Mouse (Mus musculus): ENCODE measurements around the gene Rabgef1.

Gene Rabgef1

DNA sequence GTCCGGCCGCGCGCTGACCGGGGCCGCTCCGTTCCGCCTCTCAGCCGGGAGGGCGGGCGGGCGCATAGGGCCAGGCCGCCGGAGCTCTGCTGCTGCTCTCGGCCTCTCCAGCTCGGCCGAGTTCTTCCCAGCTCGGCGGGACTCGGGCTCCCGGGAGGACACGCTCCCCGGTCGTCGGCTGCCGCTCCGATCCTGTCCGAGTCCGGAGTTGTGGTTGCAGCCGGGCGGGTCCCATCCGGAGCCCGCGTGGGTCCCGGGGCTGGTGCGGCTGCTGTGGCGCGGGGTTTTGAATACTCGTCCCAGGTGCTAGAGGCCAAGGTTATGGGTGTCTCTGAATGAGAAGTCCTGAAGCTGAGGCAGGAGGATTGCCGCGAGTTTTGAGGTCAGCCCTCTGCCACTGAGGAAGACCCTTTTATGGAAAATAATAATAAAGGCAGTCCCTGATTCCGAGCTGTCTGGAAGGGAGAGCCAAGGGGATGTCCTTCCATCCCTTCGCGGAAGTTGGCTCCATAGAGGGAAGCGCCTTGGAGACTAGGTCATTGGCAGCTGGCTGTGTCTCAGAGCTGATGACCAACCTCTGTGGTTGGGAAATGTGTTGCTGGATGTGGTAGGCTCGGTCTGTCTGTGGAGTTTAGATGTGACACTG is 481 bp downstream of the Rabgef1 start:
- peak; percentile 18 for DNase-seq (ENCODE audit: low read depth, low spot score)

DNA sequence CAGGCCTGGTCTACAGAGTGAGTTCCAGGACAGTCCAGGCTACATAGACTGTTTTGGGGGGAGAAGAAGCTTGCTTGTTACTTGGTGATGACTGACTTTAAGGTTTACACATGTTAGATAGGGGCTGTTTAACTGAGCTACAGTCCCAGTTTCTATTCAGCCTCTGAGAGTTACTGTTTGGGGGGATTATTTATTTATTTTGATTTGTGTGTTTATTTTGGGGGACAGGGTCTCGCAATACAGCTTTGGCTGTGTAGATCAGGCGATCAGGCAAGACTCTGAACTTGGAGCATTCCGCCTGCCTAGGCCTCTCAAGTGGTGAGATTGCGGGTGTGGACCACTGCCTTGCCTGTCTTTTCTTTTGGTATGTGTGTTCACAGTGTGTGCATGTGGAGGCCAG is 1.4 kb downstream of the Rabgef1 start:
- no peak for DNase-seq (ENCODE audit: low read depth, low spot score)

DNA sequence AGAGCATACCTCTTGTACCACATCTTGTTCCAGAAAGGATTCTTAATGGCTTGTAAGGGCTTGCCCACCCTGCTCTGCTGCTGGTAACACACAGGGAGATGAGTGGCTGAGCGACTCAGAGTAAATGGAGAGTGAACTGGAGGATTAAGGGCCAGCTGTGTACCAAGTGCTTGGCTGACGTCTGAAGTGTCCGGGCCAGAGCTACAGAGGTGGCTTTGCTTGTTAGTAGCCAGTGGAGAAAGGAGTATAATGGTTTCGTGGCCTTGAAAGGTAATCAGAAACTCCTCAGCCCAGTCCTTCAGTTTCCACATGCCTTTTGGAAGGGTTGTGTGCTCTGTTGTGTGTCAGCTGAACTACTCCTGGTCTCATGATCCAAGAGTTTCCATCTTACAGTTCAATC is 6.3 kb downstream of the Rabgef1 start:
- no peak for DNase-seq (ENCODE audit: low read depth, low spot score)

DNA sequence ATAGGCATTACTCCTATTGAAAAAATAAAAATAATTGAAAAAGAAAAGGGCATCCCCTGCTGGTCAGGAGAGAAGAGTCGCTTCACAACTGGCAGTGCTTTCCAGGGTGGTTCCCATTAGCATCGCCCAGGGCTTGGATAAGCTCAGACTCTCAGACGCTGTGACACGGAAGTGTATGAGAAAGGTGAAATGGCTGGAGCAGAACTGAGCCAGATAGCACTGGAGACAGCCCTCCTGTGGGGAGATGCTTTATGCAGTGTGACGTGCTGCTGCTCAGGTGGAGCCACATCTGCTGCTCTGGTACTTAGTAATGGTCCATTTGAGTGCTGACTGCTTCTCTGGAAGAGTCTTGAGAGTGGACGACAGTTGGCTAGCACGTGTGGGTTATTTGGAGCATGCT is 8.8 kb downstream of the Rabgef1 start:
- DNase-seq (ENCODE audit: low read depth, low spot score): peak; percentile 16

DNA sequence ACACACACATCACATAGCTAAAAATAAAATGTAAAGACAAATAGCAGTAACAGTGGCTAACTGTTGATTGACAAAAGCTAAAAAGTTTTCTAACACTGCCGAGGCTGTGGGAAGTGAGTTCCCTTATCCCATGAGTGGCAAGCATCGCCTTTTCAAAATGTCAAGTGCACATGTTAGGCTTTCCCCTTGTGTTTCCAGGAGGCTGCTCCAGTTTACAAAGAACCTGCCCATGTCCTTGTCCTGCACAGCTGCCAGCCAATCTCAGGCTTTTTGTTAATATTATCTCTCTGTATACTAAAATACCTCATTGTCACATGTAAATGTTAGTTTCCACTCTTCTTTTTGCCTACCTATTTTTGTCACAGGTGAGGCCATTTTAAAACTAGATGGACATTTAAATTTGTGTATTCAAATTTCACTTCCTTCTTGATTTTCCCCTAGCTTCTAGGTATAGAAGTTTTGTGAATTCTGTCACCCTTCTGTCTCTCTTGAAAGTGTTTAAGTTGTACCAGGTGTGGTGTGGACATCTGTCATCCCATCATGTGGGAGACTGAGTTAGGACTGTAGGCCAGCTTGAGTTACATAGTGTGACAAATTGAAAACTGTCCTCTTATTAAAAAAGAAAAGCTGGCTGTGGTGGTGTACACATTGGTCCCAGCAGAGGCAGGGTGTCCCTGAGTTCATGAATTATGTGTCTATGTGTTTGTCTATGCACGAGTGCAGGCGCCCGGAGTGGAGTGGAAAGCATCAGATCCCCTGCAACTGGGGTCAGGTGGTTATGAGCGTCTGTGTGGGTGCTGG is 10.3 kb downstream of the Rabgef1 start:
- no peak for DNase-seq (ENCODE audit: low read depth, low spot score)

DNA sequence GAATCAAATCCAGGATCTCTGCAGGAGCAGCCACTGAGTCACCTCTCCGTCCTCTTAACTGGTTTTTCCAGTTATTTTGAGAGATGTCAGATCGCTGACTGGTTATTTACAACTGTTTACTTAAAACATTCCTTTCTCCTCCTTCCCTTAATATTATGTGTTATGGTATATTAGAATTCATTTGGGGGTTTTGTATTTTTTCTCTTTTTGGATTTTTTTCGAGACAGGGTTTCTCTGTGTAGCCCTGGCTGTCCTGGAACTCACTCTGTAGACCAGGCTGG is 10.9 kb downstream of the Rabgef1 start:
- DNase-seq (ENCODE audit: low read depth, low spot score): no peak

DNA sequence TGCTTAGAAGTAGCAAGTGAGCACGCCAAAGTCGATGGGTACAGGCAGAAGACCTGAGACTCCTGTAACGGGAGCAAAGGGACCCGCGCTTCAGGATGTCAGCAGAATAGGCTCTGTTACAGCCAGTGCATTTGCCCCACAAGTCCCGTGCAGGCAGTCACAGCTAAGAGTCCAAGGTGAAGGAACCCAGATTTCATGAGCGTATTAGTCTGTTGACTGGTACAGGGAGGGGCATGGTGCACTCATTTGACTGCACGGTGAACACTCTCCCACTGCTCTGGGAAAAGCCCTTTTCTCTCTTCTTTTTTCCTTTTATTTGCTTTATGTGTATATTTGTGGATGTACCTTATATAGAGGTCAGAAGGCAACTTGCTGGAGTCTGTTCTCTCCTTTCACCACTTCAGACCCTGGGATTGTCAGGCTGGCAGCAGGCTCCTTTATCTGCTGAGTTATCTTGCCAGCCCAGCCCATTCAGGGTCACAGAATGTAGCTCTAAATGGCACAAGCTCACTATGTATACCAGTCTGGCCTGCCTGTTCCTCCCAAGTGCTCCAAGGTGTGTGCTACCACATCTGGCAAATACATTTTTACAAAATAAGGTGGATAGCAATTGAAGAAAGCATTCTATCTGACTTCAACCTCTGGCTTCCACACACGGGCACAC is 12.7 kb downstream of the Rabgef1 start:
- no peak for DNase-seq (ENCODE audit: low read depth, low spot score)

DNA sequence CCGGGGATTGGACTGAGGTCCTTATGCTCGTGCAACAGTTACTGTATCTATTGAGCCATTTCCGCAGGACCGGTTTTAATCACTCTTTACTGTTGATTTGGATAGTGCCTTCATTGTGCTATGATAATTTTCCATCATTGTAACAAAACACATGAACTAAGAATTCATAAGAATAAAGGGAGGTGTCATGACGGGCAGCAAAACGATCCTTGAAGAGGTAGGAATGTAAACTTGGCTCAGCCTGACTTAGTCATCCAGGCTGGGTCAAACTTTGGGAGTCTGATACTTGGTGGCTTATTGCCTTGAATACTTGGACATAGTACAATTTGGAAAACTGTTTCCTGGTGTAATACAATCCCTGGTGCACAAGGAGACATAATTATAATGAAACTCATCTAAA is 13.7 kb downstream of the Rabgef1 start:
- no peak for DNase-seq (ENCODE audit: low read depth, low spot score)

DNA sequence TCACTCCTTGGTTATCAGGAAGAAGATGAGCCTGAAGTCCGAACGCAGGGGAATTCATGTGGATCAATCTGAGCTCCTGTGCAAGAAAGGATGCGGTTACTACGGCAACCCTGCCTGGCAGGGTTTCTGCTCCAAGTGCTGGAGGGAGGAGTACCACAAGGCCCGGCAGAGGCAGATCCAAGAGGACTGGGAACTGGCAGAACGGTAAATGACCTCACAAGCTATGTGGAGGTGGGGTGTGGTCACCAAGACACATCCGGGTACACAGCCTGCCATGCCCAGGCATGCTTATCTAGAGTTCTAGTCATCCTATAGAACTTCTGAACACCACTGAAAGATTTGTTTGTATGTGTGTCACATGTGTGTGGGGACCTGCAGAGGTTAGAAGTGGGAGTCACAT is 15.8 kb downstream of the Rabgef1 start:
- DNase-seq (ENCODE audit: low read depth, low spot score): peak; percentile 33

DNA sequence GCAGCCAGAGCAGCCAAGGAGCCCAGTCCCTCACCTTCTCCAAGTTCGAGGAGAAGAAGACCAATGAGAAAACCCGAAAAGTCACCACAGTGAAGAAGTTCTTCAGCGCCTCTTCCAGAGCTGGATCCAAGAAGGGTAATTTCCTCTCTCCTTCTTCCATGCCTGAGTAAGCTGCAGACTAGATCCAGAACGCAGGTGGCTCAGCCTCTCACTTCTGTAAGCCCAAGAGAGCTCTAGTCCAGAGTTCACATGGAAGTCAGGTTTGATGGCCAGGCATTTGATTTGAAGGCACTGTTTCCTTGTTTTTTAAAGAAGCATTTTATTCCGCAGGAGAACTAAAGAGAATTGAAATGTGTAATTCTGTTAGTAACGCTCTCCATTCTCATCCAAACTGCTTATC is 19.3 kb downstream of the Rabgef1 start:
- no peak for DNase-seq (ENCODE audit: low read depth, low spot score)

DNA sequence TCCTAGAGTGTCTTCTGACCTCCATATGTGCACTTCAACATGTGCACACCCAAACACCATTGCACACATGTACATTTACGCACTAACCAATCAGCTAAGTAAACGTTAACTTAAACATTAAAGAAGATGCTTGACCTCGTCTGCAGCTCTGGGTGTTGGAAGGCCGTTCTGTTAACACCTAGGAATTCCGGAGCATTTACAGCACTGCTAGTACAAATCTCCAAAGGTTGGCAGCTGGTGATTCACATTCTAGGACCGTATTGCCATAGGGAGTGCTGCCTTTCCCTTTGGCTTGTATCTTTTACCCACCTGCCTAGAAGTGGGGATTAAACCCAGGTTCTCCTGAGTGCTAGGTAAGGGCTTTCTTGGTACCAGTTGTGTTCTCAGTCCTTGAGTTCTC is 20.3 kb downstream of the Rabgef1 start:
- DNase-seq (ENCODE audit: low read depth, low spot score): no peak

DNA sequence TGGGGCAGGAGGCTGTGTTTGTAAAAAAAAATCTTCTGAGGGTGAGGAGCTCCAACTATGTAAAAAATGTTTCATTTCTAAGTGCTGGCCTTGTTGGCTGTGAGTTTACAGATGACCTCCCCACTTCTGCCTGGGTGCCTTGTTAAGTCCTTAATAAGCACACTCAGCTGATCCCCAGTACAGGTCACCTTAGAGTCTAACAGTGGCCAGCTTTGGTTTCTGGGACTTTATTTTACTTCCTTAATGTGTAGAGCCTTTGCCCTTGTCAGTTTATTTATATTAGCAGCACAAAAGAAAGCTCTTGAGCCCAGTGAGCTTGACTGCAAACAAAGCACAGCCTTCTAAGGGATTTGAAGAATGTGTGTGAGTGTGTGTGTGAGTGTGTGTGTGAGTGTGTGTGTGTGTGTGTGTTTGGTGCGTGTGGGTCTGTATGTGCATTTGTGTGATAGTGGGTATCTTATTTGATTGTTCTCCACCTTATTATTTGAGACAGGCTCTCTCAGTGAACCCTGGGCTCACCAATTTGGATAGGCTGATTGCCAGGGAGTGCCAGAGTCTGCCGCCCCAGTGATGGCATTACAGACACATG is 20.9 kb downstream of the Rabgef1 start:
- no peak for DNase-seq (ENCODE audit: low read depth, low spot score)

DNA sequence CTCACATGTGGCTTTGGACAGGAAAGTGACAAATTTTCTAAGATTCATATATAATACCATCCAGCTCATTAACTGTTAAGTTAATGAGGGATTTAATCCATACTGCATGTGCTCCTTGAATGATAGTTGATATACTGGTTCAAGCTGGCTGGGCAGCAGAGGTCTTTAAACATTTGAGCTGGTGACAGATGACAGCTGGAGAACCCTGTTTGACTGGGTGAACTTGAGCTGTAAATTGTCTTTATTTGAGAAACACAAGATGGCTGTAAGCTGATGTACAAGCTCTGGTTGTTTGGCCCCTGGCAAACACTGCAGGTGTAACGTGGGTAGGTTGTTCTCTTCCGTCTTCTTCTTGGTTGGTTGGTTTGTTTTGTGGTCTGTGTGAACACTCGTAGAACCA is 22.2 kb downstream of the Rabgef1 start:
- no peak for DNase-seq (ENCODE audit: low read depth, low spot score)

DNA sequence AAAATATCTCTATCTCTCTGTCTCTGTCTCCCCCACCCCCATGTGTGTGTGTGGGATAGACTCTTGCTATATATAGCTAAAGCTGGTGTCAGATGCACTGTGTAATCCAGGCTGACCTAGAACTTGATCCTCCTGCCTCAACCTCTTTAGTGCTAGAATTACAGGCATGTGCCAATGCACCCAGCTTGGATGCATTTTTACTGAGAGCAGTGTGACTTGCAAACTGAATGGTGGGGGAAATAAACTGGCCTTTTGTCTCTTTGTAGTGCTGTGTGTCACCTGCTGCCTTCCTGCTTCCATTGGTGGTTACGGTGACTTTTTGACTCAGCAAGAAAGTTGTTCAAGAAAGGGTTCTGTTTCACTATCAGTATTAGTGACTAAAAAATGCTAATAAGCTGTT is 24.7 kb downstream of the Rabgef1 start:
- no peak for DNase-seq (ENCODE audit: low read depth, low spot score)

DNA sequence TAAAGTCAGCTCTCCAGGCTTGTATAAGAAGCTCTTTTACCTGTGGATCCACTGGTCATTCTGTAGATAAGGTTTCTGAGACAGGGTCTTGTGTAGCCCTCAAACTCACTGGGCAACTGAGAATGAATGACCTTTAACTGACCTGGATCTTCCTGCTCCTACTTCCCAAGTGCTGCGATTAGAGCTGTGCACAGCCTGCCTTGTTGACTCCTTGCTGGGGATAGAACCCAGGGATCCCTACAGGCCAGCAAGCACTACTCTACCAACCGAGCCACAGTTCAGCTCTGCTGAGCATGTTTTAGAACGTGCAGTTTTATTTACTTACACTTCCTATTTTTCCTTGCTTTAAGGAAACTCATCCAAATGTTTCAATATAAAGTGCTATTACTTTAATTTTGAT is 25.9 kb downstream of the Rabgef1 start:
- DNase-seq (ENCODE audit: low read depth, low spot score): no peak

DNA sequence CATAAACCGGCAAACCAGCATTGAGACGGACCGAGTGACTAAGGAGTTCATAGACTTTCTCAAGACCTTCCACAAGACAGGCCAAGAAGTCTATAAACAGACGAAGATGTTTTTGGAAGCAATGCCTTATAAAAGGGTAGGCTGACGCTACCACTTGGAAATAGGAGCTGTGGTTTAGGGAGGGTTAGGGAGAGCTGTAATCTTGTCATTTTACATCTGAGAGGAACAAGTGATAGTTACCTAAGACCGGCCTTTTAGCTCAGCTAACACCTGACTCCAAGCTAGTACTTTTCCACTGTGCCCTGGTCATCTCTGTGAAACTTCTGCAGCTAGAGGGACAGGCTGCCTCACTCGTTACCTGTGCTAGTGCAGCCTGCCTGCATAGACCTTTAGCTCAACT is 26.4 kb downstream of the Rabgef1 start:
- no peak for DNase-seq (ENCODE audit: low read depth, low spot score)

DNA sequence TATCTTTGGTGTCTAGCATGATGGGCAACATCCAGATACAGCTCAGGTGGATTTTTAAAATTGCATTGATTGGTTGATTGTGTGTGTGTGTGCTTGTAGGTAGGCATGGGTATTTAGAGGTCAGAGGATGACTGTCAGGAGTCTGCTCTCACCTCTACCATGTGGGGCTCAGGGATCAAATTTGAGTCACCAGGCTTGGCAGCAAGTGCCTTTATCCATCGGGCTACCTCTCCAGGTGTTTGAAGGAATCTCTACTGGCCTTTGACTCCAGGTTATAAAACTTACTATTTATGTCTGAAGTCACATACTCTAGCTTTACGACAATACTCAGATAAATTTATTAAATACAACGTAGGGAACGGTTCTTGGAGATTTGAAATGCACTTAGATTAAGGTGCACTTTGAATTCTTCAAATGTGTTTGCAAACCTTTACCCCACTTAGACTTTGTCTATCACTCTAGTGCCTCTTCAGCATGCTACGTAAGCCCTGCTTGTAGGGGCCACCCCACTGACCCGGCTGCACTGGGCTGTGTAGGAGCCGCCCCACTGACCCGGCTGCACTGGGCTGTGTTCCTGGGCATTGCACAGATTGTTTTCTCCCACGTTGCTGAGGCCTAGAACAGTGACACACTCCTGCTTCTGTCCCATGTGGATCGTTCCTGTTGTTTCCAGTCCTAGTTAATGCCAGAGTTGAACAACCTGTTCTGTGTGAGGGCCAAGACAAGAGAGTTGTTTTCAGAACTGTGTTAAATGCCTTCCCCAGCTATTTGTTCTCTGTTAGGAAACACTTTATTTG is 28.8 kb downstream of the Rabgef1 start:
- DNase-seq (ENCODE audit: low read depth, low spot score): no peak

DNA sequence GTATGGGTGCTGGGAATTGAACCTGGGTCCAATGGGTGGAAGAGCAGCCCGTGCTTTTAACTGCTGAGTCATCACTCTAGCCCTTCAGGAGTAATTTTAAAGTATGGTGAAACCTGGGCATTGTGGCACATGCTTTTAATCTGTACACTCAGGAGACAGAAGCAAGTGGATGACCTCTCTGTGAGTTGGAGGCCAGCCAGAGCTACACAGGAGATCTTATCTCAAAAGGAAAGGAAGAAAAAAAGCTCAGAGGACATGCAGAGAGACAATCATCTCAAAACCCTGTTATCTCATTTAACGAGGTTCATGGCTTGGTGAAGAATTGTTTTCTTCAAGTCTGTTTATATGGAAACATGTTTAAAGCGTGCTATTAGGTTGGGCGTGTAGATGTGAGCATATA is 32.4 kb downstream of the Rabgef1 start:
- DNase-seq (ENCODE audit: low read depth, low spot score): no peak

DNA sequence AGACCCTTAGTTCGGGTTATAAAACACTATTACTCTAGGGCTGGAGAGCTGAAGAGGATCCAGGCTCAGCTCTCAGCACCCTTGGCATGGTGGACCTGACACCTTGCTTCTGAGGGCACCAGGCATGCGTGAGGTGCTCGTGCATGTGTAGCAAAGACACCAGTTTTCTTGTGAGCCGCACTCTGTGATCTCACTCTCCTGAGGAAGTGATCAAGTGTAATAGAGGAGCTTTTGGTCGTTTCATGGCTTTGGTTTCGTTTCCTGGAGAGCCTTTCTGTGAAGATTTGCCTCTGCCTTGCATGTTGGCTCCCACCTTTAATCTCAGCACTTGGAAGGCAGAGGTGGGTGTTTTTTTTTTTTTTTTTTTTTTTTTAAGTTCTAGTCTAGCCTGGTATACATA is 33.0 kb downstream of the Rabgef1 start:
- DNase-seq (ENCODE audit: low read depth, low spot score): no peak

DNA sequence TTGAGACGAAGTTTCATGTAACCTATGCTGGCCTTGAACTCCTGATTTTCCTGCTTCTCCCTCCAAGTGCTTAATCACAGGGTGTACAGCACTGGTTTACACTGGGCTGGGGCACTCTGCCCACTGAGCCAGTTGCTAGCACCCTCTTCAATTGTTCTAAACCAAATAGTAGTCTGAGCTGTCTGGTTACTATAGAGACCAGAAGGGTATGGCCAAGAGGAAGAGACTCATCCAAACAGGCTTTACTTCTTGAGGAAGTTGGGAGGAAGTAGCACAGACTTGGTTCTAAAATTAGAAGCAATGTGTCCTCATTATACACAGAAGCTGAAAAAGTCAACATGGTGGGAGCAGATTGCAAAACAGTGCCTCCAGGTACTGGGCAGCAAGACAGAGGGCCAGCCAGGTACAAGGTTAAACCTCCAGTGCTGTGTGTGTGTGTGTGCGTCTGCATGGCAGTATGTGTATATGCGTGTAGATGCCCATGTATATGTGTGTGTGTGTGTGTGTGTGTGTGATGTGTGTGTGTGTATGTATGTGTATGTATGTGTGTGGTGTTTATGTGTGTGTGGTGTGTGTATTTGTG is 33.9 kb downstream of the Rabgef1 start:
- no peak for DNase-seq (ENCODE audit: low read depth, low spot score)

DNA sequence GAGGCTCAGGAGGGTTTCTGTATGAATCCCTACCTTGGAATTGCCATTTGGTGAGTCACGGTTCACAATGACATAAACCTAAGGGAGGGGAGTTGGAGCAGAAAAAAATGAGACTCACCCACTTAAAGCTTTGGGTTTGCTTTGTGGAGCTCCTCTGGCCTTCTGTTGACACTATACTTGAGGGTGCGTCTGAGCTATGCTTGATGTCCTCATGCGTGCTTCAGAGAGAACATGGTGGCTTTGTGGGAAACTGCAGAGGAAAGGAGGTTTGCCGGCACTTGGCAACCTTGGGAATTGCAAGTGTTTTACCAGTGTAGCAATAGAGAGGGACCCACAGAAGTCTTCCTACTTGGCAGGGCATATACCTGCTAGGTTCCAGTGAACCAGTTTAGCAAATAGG is 35.7 kb downstream of the Rabgef1 start:
- no peak for DNase-seq (ENCODE audit: low read depth, low spot score)

DNA sequence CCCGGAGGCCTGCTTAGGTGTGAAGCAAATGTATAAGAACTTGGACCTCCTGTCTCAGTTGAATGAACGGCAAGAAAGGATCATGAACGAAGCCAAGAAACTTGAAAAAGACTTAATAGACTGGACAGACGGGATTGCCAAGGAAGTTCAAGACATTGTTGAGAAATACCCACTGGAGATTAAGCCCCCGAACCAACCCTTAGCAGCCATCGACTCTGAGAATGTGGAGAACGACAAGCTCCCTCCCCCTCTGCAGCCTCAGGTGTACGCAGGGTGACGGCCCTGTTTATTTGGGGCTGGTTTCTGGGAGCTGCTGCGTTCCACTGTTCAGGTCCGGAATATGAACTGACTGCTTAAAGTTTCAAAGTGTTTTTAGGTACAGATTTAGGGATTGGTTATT is 41.4 kb downstream of the Rabgef1 start:
- DNase-seq (ENCODE audit: low read depth, low spot score): no peak
